Mouse (Mus musculus) lung, adult 2 months (tissue): ENCODE data around the gene Aym1.

Experiments used
- CTCF ChIP-seq: fragments of 200-500 bp; IDR thresholded peaks from 2 replicates; pipeline ENCODE4 v1.5.1; 2011; ENCODE audit warnings: mild to moderate bottlenecking, low read length, control low read depth; ENCODE audit not compliant: insufficient read depth
- POLR2A ChIP-seq: fragments of 200-500 bp; IDR thresholded peaks from 2 replicates; pipeline ENCODE4 v1.6.1; 2011; ENCODE audit warnings: low read depth, mild to moderate bottlenecking, control low read depth, low read length, borderline replicate concordance; ENCODE audit errors: extremely low read depth

DNA sequence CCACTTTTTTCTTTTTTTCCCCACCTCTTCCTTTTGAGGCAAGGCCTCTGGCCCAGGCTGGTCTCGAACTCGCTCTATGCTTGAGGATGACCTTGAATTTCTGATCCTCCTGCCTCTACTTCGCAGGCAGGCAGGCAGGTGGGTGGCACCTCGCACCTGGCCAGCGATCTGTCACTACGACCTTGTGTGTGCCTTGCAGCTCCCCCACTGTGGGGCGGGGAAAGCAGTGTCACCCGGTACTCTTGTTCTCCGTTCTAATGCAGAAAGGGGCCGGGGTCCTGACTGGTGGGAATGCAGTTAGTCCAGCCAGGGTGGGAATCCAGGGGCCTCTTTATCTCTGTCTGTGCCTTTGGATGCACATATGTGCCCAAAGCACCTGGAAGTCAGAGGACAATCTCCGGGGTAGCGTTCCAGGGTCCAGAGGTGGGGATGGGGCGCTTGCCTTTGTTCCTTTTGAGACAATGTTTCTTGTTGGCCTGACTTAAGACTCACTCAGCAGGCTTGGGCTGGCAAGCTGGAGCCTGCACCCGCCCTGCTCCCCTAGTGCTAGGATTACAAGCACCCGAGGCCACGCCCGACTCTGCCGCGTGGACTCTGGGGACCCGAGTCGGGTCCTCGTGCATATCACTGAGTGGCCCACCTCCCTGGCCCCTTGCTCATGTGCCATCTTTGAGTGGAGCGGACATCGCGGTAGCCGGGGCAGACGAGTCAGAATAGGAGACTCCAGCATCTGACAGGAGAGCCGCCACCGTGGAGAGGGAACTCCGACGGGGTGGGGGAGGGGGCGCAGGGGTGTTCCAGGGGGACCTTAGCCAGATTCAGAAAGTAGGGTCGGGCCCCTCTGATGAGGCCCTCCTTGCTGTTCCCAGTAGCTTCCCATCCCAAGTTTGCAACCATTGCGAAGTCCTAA, 22.2 kb upstream of the Aym1 start:
- TF ChIP-seq CTCF: no peak
- TF ChIP-seq POLR2A: no peak
